Mouse (Mus musculus) intestine, embryonic 15.5 days (tissue): ENCODE results near the gene Sbno2. TPM values are rescaled to one million over a fixed set of nuclear protein-coding genes. Genes with fewer than 3 reads are reported as not detected.
A peak's percentile ranks its signal among the peaks of the same experiment; 100 is the strongest.

Experiments used
- ATAC-seq: fragments of 200-750 bp; cut with Nextera tagmentation; 2 replicates; pipeline ENCODE4 v1.8.0; 2017; ENCODE audit warnings: moderate TSS enrichment, moderate library complexity
- H3K27ac ChIP-seq: fragments of 300-500 bp; sonication (generic); 2 replicates; pipeline ENCODE4 v1.5.1; 2015; ENCODE audit warnings: mild to moderate bottlenecking, inconsistent platforms
- H3K27me3 ChIP-seq: fragments of 300-500 bp; sonication (generic); replicated peaks from 2 replicates; pipeline ENCODE4 v1.6.1; 2015; ENCODE audit warnings: inconsistent platforms
- H3K36me3 ChIP-seq: fragments of 300-500 bp; sonication (generic); 2 replicates; pipeline ENCODE4 v1.6.1; 2015; ENCODE audit warnings: inconsistent platforms
- H3K4me1 ChIP-seq: fragments of 300-500 bp; sonication (generic); replicated peaks from 2 replicates; pipeline ENCODE4 v1.6.1; 2015; ENCODE audit warnings: inconsistent platforms
- H3K4me2 ChIP-seq: fragments of 300-500 bp; sonication (generic); replicated peaks from 2 replicates; pipeline ENCODE4 v1.6.1; 2015; ENCODE audit warnings: mild to moderate bottlenecking, inconsistent platforms
- H3K4me3 ChIP-seq: fragments of 300-500 bp; sonication (generic); replicated peaks from 2 replicates; pipeline ENCODE4 v1.5.1; 2015; ENCODE audit warnings: inconsistent platforms
- H3K9ac ChIP-seq: fragments of 300-500 bp; sonication (generic); 2 replicates; pipeline ENCODE4 v1.6.1; 2015; ENCODE audit warnings: inconsistent platforms
- H3K9me3 ChIP-seq: fragments of 300-500 bp; sonication (generic); 2 replicates; pipeline ENCODE4 v1.6.1; 2016; ENCODE audit warnings: inconsistent platforms
- WGBS: fragments of 180-500 bp; shearing (Covaris S2); methylation state at CpG from one replicate; pipeline ENCODE4 v1.1.7; 2015; 5-methylcytosine and 5-hydroxymethylcytosine counted together
- polyA plus RNA-seq: library from polyadenylated mRNA; unstranded; fragments of >200 nt; fragmentation: Nextera tagmentation; extraction: Ambion mirVana; gene quantifications from 2 replicates; pipeline ENCODE4 v1.2.1, GENCODE M21; 2015

Gene Sbno2
- polyA plus RNA-seq, 1 experiment from 2014 or later = 12.8 TPM

DNA sequence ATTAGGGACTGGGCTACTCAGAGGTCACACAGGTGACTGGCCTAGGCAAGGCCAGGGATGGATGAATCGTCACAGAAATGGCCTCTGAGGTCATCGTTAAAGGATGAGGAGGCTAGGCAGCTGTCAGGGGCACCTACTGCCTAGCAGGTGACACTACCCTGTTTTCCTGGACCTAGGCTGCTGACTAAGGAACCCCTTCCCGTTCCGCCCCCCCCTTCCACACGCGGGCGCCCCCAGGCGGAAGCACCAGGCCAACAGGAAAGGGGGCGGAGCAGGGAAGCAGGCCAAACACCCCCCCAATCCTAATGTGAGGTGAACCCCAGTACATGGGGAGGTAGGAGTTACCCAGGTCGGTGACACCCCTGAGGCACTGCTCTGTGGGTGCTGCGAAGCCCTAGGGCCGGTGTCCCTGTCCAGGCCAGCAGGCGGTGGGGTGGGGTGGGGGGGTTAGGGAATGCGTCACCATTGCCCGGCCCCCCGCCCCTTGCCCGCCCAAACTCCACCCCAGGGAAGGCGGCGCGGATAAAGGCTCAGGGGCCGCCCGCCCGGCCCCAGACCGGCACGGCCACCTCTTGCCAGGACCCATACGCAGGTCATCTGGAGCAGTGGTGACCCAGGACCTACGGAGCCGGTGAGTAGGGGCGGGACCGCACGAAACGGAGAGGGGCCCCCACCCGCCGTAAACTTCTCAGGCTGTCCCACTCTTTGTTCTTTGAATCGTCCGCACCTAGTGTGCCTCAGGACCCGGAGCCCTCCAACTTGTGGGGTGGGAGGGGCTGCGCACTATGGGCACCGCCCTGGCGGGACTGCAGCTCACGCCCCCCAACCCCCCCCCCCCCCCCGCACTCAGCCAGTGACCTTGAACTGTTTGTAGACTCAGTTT, 42.6 kb upstream of the Sbno2 start, which contains the start of gene Midn:
TSS of gene Midn (plus strand) at position 554 of the 883 bp plus-strand sequence.
- peak within 1 kb of the TSS; percentile 77 for H3K9ac ChIP-seq
- ATAC-seq = peak; percentile 45
- peak within 1 kb of the TSS; percentile 80 for H3K4me2 ChIP-seq
- under 1% methylated on average over 41 of the region's 42 CpGs for WGBS
- H3K9me3 ChIP-seq = no peaks in the 10 kb centered on the region
- H3K36me3 ChIP-seq = peaks cover 25% of the 10 kb centered on the region
- H3K27ac ChIP-seq = peak within 1 kb of the TSS; percentile 96
- H3K4me1 ChIP-seq = peaks cover 56% of the 10 kb centered on the region
- peak within 1 kb of the TSS; percentile 90 for H3K4me3 ChIP-seq
- no peaks in the 10 kb centered on the region for H3K27me3 ChIP-seq

DNA sequence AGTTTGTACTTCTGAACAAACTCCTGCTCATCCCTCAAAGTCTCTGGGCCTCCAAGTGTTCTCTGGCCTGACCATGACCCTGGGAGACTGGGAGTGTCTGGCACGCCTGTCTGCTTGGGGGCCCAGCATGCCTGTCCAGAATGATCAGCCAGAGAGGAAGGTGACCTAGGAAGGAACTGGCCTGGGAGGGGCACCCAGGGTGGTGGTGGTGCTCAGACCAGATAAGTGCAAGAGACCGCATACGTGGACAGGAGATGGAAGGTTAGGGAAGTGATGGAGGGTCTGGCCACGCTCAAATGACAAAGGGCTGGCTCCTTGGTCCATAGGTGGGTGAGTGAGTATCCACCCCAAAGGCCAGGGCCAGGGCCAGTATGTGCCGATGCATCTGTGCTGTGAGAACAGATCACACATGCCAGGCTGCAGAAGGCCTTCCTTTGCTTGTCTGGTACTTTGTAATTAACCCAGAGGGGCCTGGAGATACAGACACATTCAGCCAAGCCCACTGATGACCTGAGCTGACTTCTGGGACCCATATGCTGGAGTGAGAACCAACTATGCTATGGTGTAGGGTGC, 41.9 kb upstream of the Sbno2 start:
- Histone ChIP-seq H3K36me3 (peaks cover 24% of the 10 kb centered on the region), H3K9ac (peak overlapping the region; percentile 77; the same call in 1 of the 2 replicates), H3K4me1 (peaks cover 53% of the 10 kb centered on the region), H3K4me2 (peak overlapping the region; percentile 80), H3K27ac (peak overlapping the region; percentile 96), H3K9me3 (no peaks in the 10 kb centered on the region), H3K4me3 (peak overlapping the region; percentile 90), H3K27me3 (no peaks in the 10 kb centered on the region)
- ATAC-seq = no peak
- 53% methylated on average over 5 of the region's 5 CpGs for WGBS

- peak overlapping the region; percentile 80 for H3K4me2 ChIP-seq
- peaks cover 51% of the 10 kb centered on the region for H3K4me1 ChIP-seq
- H3K36me3 ChIP-seq = peaks cover 24% of the 10 kb centered on the region
- no peaks in the 10 kb centered on the region for H3K27me3 ChIP-seq
- peak overlapping the region; percentile 96 for H3K27ac ChIP-seq
- H3K9ac ChIP-seq = peak overlapping the region; percentile 34; the same call in 1 of the 2 replicates
- ATAC-seq = no peak
- H3K9me3 ChIP-seq = no peaks in the 10 kb centered on the region
- 64% methylated on average over 4 of the region's 4 CpGs for whole genome bisulfite sequencing
- peak overlapping the region; percentile 4; the same call in 1 of the 2 replicates for H3K4me3 ChIP-seq
Observed at GRCm38 (mm10) chr10:80146568-80147011, 41.2 kb upstream of the Sbno2 start.

- peaks cover 24% of the 10 kb centered on the region for H3K36me3 ChIP-seq
- 65% methylated on average over 6 of the region's 6 CpGs for WGBS
Observed at GRCm38 (mm10) chr10:80145896-80146295, 40.5 kb upstream of the Sbno2 start.

GRCm38 (mm10) chr10:80144864-80145838, 39.8 kb upstream of the Sbno2 start:
- H3K27ac ChIP-seq = peak overlapping the region; percentile 96
- H3K4me2 ChIP-seq = peak overlapping the region; percentile 80; the same call in 1 of the 2 replicates
- H3K36me3 ChIP-seq = peaks cover 24% of the 10 kb centered on the region
- no peaks in the 10 kb centered on the region for H3K9me3 ChIP-seq
- H3K4me1 ChIP-seq = peaks cover 57% of the 10 kb centered on the region
- ATAC-seq = no peak
- H3K9ac ChIP-seq = peak overlapping the region; percentile 20
- no peaks in the 10 kb centered on the region for H3K27me3 ChIP-seq
- peak overlapping the region; percentile 9; the same call in 1 of the 2 replicates for H3K4me3 ChIP-seq
- 71% methylated on average over 20 of the region's 20 CpGs for WGBS

More at GRCm38 (mm10) chr10:80145896-80146295, 40.5 kb upstream of the Sbno2 start:
- Histone ChIP-seq H3K4me2 (peak overlapping the region; percentile 80; the same call in 1 of the 2 replicates), H3K4me3 (peak overlapping the region; percentile 9; the same call in 1 of the 2 replicates), H3K4me1 (peaks cover 54% of the 10 kb centered on the region), H3K9ac (peak overlapping the region; percentile 34; the same call in 1 of the 2 replicates), H3K9me3 (no peaks in the 10 kb centered on the region), H3K27me3 (no peaks in the 10 kb centered on the region), H3K27ac (peak overlapping the region; percentile 96)
- ATAC-seq = no peak

- H3K9me3 ChIP-seq = no peaks in the 10 kb centered on the region
- 0 out of 2 replicates have a peak overlapping the region, but pooled peaks have one; percentile 3 for H3K4me2 ChIP-seq
- 91% methylated on average over 12 of the region's 12 CpGs for WGBS
- no peak overlapping the region for H3K27ac ChIP-seq
- no peak for ATAC-seq
- H3K36me3 ChIP-seq = peaks cover 24% of the 10 kb centered on the region
- no peak overlapping the region for H3K9ac ChIP-seq
- H3K27me3 ChIP-seq = no peaks in the 10 kb centered on the region
- H3K4me3 ChIP-seq = no peak overlapping the region; the same call in 1 of the 2 replicates
- peaks cover 63% of the 10 kb centered on the region for H3K4me1 ChIP-seq
Observed at GRCm38 (mm10) chr10:80144159-80144558, 38.8 kb upstream of the Sbno2 start.

GRCm38 (mm10) chr10:80143664-80144063, 38.3 kb upstream of the Sbno2 start:
- 90% methylated on average over 7 of the region's 7 CpGs for WGBS
- Histone ChIP-seq H3K9ac (no peak overlapping the region), H3K27me3 (no peaks in the 10 kb centered on the region), H3K4me2 (no peak overlapping the region), H3K4me3 (no peak overlapping the region), H3K36me3 (peaks cover 24% of the 10 kb centered on the region), H3K27ac (no peak overlapping the region), H3K9me3 (no peaks in the 10 kb centered on the region), H3K4me1 (peaks cover 64% of the 10 kb centered on the region)
- no peak for ATAC-seq

GRCm38 (mm10) chr10:80142530-80142925, 37.2 kb upstream of the Sbno2 start:
- Histone ChIP-seq H3K4me2 (peak overlapping the region; percentile 78), H3K4me1 (peaks cover 71% of the 10 kb centered on the region), H3K27me3 (peaks cover 6% of the 10 kb centered on the region; the same call in 1 of the 2 replicates), H3K9ac (peak overlapping the region; percentile 93), H3K4me3 (peak overlapping the region; percentile 79), H3K27ac (peak overlapping the region; percentile 90), H3K9me3 (no peaks in the 10 kb centered on the region), H3K36me3 (peaks cover 24% of the 10 kb centered on the region)
- ATAC-seq = peak; percentile 25
- under 1% methylated on average over 15 of the region's 15 CpGs for WGBS

DNA sequence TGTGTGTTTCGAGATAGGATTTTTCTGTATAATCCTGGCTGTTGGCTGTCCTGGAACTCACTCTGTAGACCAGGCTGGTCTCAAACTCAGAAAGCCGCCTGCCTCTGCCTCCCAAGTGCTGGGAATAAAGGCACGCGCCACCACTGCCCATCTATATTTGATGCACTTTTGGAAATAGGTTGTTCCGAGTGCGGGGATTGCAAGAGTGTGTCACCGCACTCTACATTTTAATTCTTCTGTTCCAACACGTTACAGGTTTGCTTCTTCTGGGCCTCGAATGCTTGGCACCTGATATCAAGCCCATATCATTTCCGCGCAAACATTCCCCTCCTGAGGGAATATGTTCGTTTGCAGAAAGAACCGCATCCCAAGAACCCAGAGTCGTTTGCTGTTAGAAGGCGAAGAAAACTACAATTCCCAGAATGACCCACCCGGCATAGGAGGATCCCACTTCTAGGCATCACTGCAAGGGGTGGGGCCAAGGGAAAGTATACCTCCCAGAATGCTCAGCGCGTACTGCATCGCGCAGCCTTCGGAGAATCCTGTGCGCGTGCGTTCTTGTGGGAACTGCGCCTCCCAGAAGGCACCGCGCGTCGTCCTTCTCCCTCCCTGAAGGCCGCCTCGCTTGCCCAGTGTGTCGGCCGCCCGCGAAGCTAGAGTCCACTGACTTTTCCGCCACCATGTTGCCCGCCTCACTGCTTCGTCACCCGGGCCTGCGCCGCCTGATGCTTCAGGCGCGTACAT, 36.6 kb upstream of the Sbno2 start:
- WGBS = under 1% methylated on average over 43 of the region's 43 CpGs
- Histone ChIP-seq H3K9me3 (no peaks in the 10 kb centered on the region), H3K4me3 (peak overlapping the region; percentile 79), H3K27me3 (peaks cover 11% of the 10 kb centered on the region), H3K9ac (peak overlapping the region; percentile 93), H3K4me2 (peak overlapping the region; percentile 78), H3K27ac (peak overlapping the region; percentile 90), H3K36me3 (peaks cover 24% of the 10 kb centered on the region), H3K4me1 (peaks cover 71% of the 10 kb centered on the region)
- peak; percentile 84 for ATAC-seq

- Histone ChIP-seq H3K4me3 (peak overlapping the region; percentile 79), H3K27ac (peak overlapping the region; percentile 90), H3K27me3 (peaks cover 16% of the 10 kb centered on the region), H3K36me3 (peaks cover 24% of the 10 kb centered on the region), H3K9ac (peak overlapping the region; percentile 40), H3K9me3 (no peaks in the 10 kb centered on the region), H3K4me1 (peaks cover 69% of the 10 kb centered on the region), H3K4me2 (peak overlapping the region; percentile 78)
- WGBS = under 1% methylated on average over 29 of the region's 29 CpGs
- ATAC-seq = peak; percentile 67
Observed at GRCm38 (mm10) chr10:80141243-80141642, 35.9 kb upstream of the Sbno2 start.

DNA sequence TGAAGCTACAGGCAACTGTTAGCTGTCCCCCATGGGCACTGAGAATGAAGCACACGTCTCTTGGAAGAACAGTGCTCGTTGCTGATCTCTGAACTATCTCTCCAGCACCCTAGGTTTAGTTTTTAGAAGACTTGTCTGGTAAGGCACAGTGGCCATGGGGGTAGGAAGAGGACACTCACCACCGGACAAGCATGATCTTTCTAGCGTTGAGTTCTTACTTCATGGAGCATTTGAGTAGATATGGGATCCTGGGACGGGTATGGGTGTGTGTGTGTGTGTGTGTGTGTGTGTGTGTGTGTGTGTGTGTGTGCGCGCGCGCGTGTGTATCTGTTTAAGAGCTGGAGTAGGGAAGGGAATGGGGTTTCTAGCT, 35.3 kb upstream of the Sbno2 start, which contains the start of gene Cbarp:
TSS of gene Cbarp (minus strand) at position 170 of the 370 bp plus-strand sequence.
- peak within 1 kb of the TSS; percentile 98 for H3K4me2 ChIP-seq
- peaks cover 21% of the 10 kb centered on the region for H3K36me3 ChIP-seq
- 64% methylated on average over 10 of the region's 10 CpGs for WGBS
- no peak for ATAC-seq
- H3K9ac ChIP-seq = peak within 1 kb of the TSS; percentile 40
- peaks cover 16% of the 10 kb centered on the region for H3K27me3 ChIP-seq
- peak within 1 kb of the TSS; percentile 79 for H3K4me3 ChIP-seq
- H3K27ac ChIP-seq = peak within 1 kb of the TSS; percentile 90
- H3K9me3 ChIP-seq = no peaks in the 10 kb centered on the region
- peaks cover 63% of the 10 kb centered on the region for H3K4me1 ChIP-seq
